Mouse (Mus musculus): ENCODE data around the gene Btbd6. TPM values are rescaled to one million over a fixed set of nuclear protein-coding genes. Genes with fewer than 3 reads are reported as not detected.

Btbd6 gene
- polyA plus RNA-seq, 1 experiment: 48.4 TPM

- Histone ChIP-seq H3K4me1 (ENCODE audit: control insufficient read depth, insufficient read depth, low read length) (peaks cover 3% of the 10 kb centered on the region; the same call in 1 of the 2 replicates), H3K4me3 (replicated peaks; ENCODE audit: extremely low read depth, low read depth, low read length) (no peak overlapping the region)
- TF ChIP-seq POLR2A (IDR thresholded peaks at IDR 0.05; ENCODE audit: borderline replicate concordance, extremely low read depth, low read depth, low read length): no peak
- TF ChIP-seq CTCF (IDR thresholded peaks at IDR 0.05; ENCODE audit: insufficient read depth, low read length): no peak
- DNase-seq: no peak
- WGBS: 92% methylated on average over 2 of the region's 2 CpGs
These were observed 51.2 kb downstream of the Btbd6 start for GRCm38 (mm10) chr12:113027495-113027894.

- H3K4me1 ChIP-seq (ENCODE audit: control insufficient read depth, insufficient read depth, low read length): peaks cover 3% of the 10 kb centered on the region; the same call in 1 of the 2 replicates
- DNase-seq: no peak
- WGBS: 63% methylated on average over 5 of the region's 5 CpGs
- no peak for TF ChIP-seq CTCF (IDR thresholded peaks at IDR 0.05; ENCODE audit: insufficient read depth, low read length)
- no peak for TF ChIP-seq POLR2A (IDR thresholded peaks at IDR 0.05; ENCODE audit: borderline replicate concordance, extremely low read depth, low read depth, low read length)
- H3K4me3 ChIP-seq (replicated peaks; ENCODE audit: extremely low read depth, low read depth, low read length): no peak overlapping the region
These were observed 51.8 kb downstream of the Btbd6 start for GRCm38 (mm10) chr12:113028067-113028466.

Other genes starting within 250 kb of the Btbd6 start
- gene Pld4, start 215.8 kb upstream of the Btbd6 start, polyA plus RNA-seq (2012; rRNA removed): 78.2 and 90.1 TPM in 2 replicates
- gene Ahnak2, start 173.8 kb upstream of the Btbd6 start, polyA plus RNA-seq (2012; rRNA removed): 9.3 and 13.3 TPM in 2 replicates
- 9.4 and 10.0 TPM in 2 replicates for gene Clba1, start 167.5 kb upstream of the Btbd6 start, polyA plus RNA-seq (2012; rRNA removed)
- 17.0 and 21.4 TPM in 2 replicates for gene Cdca4, start 147.1 kb upstream of the Btbd6 start, polyA plus RNA-seq (2012; rRNA removed)
- gene Gpr132, start 108.3 kb upstream of the Btbd6 start, polyA plus RNA-seq (2012; rRNA removed): 9.2 and 12.9 TPM in 2 replicates
- 54.0 and 62.8 TPM in 2 replicates for gene Jag2, start 46.7 kb upstream of the Btbd6 start, polyA plus RNA-seq (2012; rRNA removed)
- gene Nudt14, start 34.4 kb upstream of the Btbd6 start, polyA plus RNA-seq (2012; rRNA removed): 43.4 and 47.4 TPM in 2 replicates
- gene Brf1, start 24.2 kb downstream of the Btbd6 start, polyA plus RNA-seq (2012; rRNA removed): 83.3 and 131 TPM in 2 replicates
- 51.8 and 54.8 TPM in 2 replicates for gene Pacs2, start 38.0 kb downstream of the Btbd6 start, polyA plus RNA-seq (2012; rRNA removed)
- gene Tex22, start 98.0 kb downstream of the Btbd6 start, polyA plus RNA-seq (2012; rRNA removed): 0.24 and 0.31 TPM in 2 replicates
- 77.4 and 85.3 TPM in 2 replicates for gene Mta1, start 121.8 kb downstream of the Btbd6 start, polyA plus RNA-seq (2012; rRNA removed)
- 1,334 and 1,488 TPM in 2 replicates for gene Crip2, start 163.8 kb downstream of the Btbd6 start, polyA plus RNA-seq (2012; rRNA removed)
- 746 and 1,492 TPM in 2 replicates for gene Crip1, start 169.8 kb downstream of the Btbd6 start, polyA plus RNA-seq (2012; rRNA removed)
- 2.9 and 4.2 TPM in 2 replicates for gene Tedc1, start 179.9 kb downstream of the Btbd6 start, polyA plus RNA-seq (2012; rRNA removed)
- gene Tmem121, start 209.4 kb downstream of the Btbd6 start, polyA plus RNA-seq (2012; rRNA removed): 0.52 and 0.60 TPM in 2 replicates